Mouse (Mus musculus) kidney, postnatal 25 days (tissue): ENCODE results near the gene Tspoap1.

Experiments
- DNase-seq, 2 experiments: peaks; one replicate each; pipeline ENCODE4 v3.0.0; 2021; ENCODE audit warnings: mixed read lengths in 2 of 2

Tspoap1 gene

DNA sequence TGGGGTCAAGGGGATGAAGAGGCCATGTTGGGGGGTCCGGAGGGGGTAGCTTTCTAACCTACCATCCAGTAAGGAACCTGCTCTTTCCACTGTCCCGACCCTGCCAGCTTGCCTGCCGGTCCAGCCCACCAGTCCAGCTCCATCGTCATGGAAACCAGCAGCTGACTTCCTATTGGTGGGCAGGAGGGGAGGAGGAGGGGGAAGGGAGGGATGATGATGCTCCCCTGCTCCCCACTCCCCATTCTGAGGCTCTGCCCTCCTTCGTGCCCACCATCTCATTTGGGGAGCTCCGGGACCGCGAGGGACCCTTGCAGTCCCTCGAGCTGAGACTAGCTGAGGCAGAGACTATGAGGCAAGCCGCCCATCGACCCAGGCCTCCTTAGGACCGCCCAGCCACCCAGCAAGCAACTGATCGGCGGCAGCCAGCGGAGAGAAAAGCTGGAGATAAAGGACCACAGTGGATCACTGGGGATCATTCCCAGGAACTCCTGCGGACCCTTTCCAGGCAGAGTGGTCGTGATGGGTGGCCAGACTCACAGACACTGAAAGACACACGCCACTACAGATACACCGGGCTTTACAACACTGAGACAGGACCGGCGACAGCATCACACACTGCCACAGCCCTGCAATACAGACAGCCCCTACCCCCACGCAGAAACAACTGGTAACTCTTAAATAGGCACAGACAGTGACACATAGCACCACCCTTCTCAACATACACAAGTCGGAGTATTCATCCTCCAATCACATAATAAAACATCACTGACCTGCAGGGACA, at the start of gene Tspoap1:
Tspoap1 (plus strand) TSS at position 241 of the 781 bp plus-strand sequence.
- no peak for DNase-seq

- no peak for DNase-seq
Observed at GRCm38 (mm10) chr11:87712188-87712587, 48.2 kb upstream of the Tspoap1 start.

GRCm38 (mm10) chr11:87715999-87716398, 44.3 kb upstream of the Tspoap1 start:
- no peak for DNase-seq

- no peak for DNase-seq
Observed at GRCm38 (mm10) chr11:87719526-87719925, 40.8 kb upstream of the Tspoap1 start.

DNA sequence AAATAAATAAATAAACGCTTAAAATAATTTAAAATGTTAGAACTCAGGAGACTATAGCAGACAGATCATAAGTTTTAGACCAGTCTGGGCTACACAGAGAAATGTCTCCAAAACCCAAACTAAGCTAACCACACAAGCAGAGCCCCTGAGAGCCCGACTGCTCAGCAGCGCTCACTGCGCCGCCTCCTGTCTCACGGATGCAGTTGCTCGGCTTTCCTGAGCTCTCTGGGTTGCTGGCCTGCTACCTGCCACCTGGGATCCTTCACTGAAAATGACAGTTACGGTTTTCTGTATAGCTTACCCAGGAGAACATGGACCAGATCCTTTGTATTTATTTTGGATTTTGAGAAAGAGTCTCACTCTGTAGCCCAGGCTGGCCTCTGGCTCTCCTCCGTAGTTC, 40.0 kb upstream of the Tspoap1 start:
- DNase-seq: no peak

GRCm38 (mm10) chr11:87720839-87721238, 39.5 kb upstream of the Tspoap1 start:
- DNase-seq: no peak

- no peak for DNase-seq
Observed at GRCm38 (mm10) chr11:87722168-87722567, 38.2 kb upstream of the Tspoap1 start.

DNA sequence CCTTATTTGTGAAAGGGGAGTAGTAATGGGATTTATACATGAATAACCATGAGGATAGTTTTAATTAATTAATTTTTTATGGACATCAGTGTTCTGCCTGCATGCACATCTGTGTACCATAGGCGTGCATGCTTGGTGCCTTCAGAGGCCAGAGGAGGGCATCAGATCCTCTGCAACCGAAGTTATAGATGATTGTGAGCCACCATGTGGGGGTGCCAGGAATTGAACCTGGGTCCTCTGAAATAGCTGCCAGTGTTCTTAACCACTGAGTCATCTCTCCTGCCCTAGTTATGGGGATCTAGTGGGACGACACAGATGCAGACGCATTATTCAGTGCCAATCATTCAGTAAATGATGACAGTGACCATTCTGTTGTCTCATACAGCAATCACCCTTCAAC, 37.5 kb upstream of the Tspoap1 start:
- DNase-seq: no peak

- no peak for DNase-seq
Observed at GRCm38 (mm10) chr11:87725515-87725914, 34.8 kb upstream of the Tspoap1 start.

GRCm38 (mm10) chr11:87725964-87726562, 34.3 kb upstream of the Tspoap1 start:
- no peak for DNase-seq

DNA sequence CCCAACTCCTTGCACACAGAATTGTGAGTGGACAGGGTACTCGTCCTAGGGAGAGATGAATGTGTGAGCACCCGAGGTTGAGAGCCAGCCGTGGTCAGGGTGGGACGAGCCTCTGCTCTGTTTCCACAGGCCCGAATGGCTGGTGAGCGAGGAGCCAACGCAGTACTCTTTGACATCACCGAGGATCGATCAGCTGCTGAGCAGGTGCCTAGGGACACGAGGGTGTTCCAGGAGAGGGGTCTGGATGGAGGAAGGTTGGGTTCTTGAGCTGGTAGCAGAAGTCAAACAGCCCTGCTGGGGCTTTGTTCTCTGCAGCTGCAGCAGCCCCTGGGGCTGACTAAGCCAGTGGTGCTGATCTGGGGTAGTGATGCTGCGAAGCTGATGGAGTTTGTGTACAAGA, 33.3 kb upstream of the Tspoap1 start:
- no peak for DNase-seq

DNA sequence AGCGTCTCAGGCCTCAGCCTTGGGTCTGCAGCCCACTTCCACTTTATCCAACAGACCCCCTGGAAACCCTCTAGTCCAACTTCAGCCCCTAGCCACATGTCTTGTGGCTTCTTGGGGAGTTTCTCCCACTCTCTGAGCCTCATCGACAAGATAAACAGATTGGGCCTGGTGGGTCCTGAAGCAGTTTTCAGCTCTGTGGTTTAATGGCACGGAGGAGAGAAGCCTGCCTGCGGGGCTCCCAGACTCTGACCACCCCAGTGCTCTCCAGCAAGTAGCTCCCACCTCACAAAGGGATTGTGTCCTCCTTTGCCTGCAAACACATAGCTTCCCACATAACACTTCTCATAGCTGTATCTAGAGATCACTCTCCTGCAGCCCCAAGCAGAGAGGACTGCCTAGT, 32.9 kb upstream of the Tspoap1 start:
- DNase-seq: no peak

- DNase-seq: no peak
Observed at GRCm38 (mm10) chr11:87728850-87729592, 31.3 kb upstream of the Tspoap1 start.

- no peak for DNase-seq
Observed at GRCm38 (mm10) chr11:87729593-87730185, 30.7 kb upstream of the Tspoap1 start.

GRCm38 (mm10) chr11:87730652-87731310, 29.6 kb upstream of the Tspoap1 start:
- no peak for DNase-seq

GRCm38 (mm10) chr11:87734346-87734745, 26.0 kb upstream of the Tspoap1 start:
- DNase-seq: no peak

- no peak for DNase-seq
Observed at GRCm38 (mm10) chr11:87735691-87736090, 24.6 kb upstream of the Tspoap1 start.

DNA sequence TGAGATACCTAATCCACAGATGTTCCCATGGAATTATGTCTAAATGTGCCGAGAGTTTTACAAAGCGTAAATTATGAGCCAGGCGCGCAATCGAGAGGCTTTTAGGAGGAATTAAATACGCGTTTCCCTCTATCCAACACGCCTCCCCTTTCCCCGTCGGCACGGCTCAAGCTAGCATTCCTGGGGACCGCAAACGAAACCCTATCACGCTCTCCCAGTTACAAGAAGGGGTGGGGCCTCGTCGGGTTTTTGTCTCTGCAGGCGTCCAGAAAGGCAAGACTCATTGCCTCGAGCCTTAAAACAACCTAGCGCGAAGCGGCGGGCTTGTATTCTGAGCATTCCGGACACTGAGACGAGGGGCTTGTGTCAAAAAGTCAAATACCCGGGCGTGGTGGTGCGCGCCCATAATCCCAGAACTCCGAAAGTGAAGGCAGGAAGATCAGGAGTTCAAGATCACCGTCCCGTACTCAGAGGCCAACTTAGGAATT, 23.6 kb upstream of the Tspoap1 start:
- peak; percentile 64 to 77 for DNase-seq

GRCm38 (mm10) chr11:87737175-87737740, 23.1 kb upstream of the Tspoap1 start, which contains the start of gene Supt4a:
TSS of gene Supt4a (plus strand) at chr11:87737552.
- peak; percentile 98 for DNase-seq

DNA sequence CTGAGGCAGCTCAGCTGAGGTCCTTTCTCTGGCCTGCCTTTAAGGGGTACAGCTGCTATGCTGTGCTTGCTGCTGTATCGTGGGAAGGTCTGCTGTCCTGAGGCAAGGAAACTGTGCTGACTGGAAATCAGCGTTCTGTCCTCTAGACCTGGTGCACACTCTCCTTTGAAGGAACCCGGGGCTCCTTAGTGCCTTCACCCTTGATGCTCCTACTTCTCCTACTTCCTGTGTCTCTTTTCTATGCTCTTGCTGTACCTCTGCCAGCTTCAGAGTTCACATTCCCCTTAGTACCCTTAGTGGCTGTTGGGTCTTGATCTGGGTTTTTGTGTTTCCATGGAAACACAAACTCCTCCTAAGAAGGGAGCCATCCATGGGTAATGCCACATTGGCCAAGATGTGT, 16.6 kb upstream of the Tspoap1 start:
- DNase-seq: no peak

- no peak for DNase-seq
Observed at GRCm38 (mm10) chr11:87744964-87745363, 15.4 kb upstream of the Tspoap1 start.
